Mouse (Mus musculus) intestine, embryonic 14.5 days (tissue): ENCODE data around the gene Dip2b. TPM values are rescaled to one million over a fixed set of nuclear protein-coding genes. Genes with fewer than 3 reads are reported as not detected.
A peak's percentile ranks its signal among the peaks of the same experiment; 100 is the strongest.

Experiments used
- ATAC-seq: fragments of 200-750 bp; cut with Nextera tagmentation; replicated peaks from 2 replicates; pipeline ENCODE4 v1.8.0; 2017; ENCODE audit warnings: low read depth, moderate number of reproducible peaks, moderate TSS enrichment, moderate library complexity; ENCODE audit not compliant: low FRiP score, low TSS enrichment
- DNase-seq: peaks from one replicate; pipeline ENCODE4 v3.0.0-alpha.2; 2018; ENCODE audit warnings: low spot score
- H3K27ac ChIP-seq: fragments of 300-500 bp; sonication (generic); 2 replicates; pipeline ENCODE4 v1.5.1; 2014; ENCODE audit warnings: low read depth, mild to moderate bottlenecking, control low read depth
- H3K27me3 ChIP-seq: fragments of 300-500 bp; sonication (generic); replicated peaks from 2 replicates; pipeline ENCODE4 v1.6.1; 2014; ENCODE audit warnings: low read length, control low read depth; ENCODE audit not compliant: control insufficient read depth, insufficient read depth
- H3K36me3 ChIP-seq: fragments of 300-500 bp; sonication (generic); 2 replicates; pipeline ENCODE4 v1.6.1; 2014; ENCODE audit warnings: low read length, control low read depth; ENCODE audit not compliant: control insufficient read depth, insufficient read depth
- H3K4me1 ChIP-seq: fragments of 300-500 bp; sonication (generic); replicated peaks from 2 replicates; pipeline ENCODE4 v1.6.1; 2014; ENCODE audit warnings: low read length, control low read depth, mixed read lengths; ENCODE audit not compliant: control insufficient read depth, insufficient read depth
- H3K4me2 ChIP-seq: fragments of 300-500 bp; sonication (generic); 2 replicates; pipeline ENCODE4 v1.6.1; 2014; ENCODE audit warnings: low read length
- H3K4me3 ChIP-seq: fragments of 300-500 bp; sonication (generic); 2 replicates; pipeline ENCODE4 v1.5.1; 2014; ENCODE audit warnings: low read depth, low read length, control low read depth, mixed read lengths
- H3K9ac ChIP-seq: fragments of 300-500 bp; sonication (generic); 2 replicates; pipeline ENCODE4 v1.6.1; 2014; ENCODE audit warnings: mild to moderate bottlenecking, low read length
- H3K9me3 ChIP-seq: fragments of 300-500 bp; sonication (generic); 2 replicates; pipeline ENCODE4 v1.6.1; 2016; ENCODE audit warnings: low read length, control low read depth; ENCODE audit not compliant: control insufficient read depth
- WGBS: fragments of 180-500 bp; shearing (Covaris S2); extraction: QIAGEN DNeasy Blood & Tissue Kit; methylation state at CpG from one replicate; pipeline ENCODE4 v1.1.7; 2014; 5-methylcytosine and 5-hydroxymethylcytosine counted together
- polyA plus RNA-seq: library from polyadenylated mRNA; unstranded; fragments of >200 nt; fragmentation: Nextera tagmentation; extraction: Ambion mirVana; gene quantifications from 2 replicates; pipeline ENCODE4 v1.2.1, GENCODE M21; 2014

Gene Dip2b
- polyA plus RNA-seq = 15.2 and 15.5 TPM in 2 replicates

DNA sequence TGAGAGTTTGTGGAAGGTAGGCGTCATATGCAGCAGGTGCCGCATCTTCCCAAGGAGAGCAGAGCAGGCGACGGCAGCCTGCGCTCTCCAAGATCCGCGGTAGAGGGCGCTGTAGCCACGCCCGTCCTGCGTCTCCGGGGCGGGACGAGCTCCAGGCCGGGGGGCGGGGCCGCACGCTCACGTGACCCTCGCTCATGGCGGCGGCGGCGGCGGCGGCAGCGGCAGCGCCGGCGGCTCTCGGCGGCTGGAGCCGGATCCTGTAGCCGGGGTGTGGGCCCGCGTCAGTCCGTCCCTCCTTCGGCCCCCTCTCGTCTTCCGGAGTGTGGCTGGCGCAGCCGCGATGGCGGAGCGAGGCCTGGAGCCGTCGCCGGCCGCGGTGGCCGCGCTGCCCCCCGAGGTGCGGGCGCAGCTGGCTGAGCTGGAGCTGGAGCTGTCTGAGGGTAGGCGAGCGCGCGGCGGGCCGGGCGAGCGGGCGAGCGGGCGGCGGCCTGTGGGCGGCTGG is at the start of gene Dip2b:
Gene Dip2b (plus strand): TSS at position 195 of the 502 bp plus-strand sequence.
- Histone ChIP-seq H3K4me3 (peak within 1 kb of the TSS; percentile 61), H3K36me3 (no peaks in the 10 kb centered on the region), H3K27ac (peak within 1 kb of the TSS; percentile 95), H3K4me1 (peaks cover 23% of the 10 kb centered on the region), H3K4me2 (peak within 1 kb of the TSS; percentile 91), H3K27me3 (no peaks in the 10 kb centered on the region), H3K9me3 (no peaks in the 10 kb centered on the region), H3K9ac (peak within 1 kb of the TSS; percentile 96)
- DNase-seq = peak; percentile 98
- 0% methylated on average over 33 of the region's 68 CpGs for WGBS
- ATAC-seq = peak; percentile 89

DNA sequence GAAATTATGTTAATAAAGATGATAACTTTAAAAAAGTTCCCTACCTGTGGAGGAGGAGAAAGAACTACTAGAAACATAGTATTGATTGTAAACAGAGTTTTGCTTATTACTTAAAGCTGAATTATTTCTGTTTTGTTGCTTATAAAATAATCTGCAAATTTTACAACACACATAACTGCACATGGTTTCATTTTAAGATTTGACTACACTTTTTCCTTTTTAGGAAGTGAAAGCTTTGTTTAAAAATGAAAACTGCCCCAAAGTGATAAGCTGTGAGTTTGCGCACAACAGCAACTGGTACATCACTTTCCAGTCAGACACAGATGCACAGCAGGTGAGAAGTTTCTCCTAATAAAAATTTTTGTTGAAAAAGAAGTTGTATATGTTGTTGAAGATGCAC is 45.4 kb upstream of the Dip2b start:
- H3K9ac ChIP-seq = no peak overlapping the region
- no peaks in the 10 kb centered on the region for H3K4me1 ChIP-seq
- ATAC-seq (no peak), DNase-seq (no peak)
- H3K27ac ChIP-seq = no peak overlapping the region
- H3K27me3 ChIP-seq = no peaks in the 10 kb centered on the region
- peaks cover 79% of the 10 kb centered on the region for H3K36me3 ChIP-seq
- H3K4me3 ChIP-seq = no peak overlapping the region
- no peaks in the 10 kb centered on the region for H3K9me3 ChIP-seq
- whole genome bisulfite sequencing = 96% methylated on average over 1 of the region's 1 CpGs
- no peak overlapping the region for H3K4me2 ChIP-seq

DNA sequence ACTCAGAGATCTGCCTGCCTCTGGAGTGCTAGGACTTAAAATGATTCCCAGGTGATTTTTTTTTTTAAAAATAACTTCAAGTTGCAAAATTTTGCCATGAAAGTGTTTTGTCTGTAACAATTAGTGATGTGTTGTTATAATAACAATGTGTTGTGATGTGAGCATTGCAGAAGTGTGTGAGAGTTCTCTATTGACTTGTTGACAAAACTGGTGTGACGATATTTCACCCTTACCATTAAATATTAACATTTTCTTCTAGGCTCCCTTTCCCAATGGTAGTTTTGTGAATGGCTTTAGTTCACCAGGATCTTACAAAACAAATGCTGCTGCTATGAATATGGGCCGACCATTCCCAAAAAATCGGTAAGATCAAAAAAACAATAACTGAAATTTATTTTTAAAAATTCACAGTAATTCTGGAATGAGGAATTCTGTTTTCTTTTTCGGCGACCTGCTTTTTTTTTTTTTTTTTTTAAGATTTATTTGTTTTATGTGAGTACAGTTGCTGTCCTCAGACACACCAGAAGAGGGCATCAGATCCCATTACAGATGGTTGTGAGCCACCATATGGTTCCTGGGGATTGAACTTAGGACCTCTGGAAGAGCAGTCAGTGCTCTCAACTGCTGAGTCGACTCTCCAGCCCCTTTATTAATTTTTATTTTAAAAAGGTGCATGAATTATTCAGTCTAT is 41.2 kb upstream of the Dip2b start:
- Histone ChIP-seq H3K9ac (no peak overlapping the region), H3K36me3 (peaks cover 84% of the 10 kb centered on the region), H3K4me1 (no peaks in the 10 kb centered on the region), H3K4me2 (no peak overlapping the region), H3K4me3 (no peak overlapping the region), H3K27me3 (no peaks in the 10 kb centered on the region), H3K9me3 (no peaks in the 10 kb centered on the region), H3K27ac (no peak overlapping the region)
- DNase-seq = no peak
- no peak for ATAC-seq
- WGBS = 94% methylated on average over 6 of the region's 6 CpGs

DNA sequence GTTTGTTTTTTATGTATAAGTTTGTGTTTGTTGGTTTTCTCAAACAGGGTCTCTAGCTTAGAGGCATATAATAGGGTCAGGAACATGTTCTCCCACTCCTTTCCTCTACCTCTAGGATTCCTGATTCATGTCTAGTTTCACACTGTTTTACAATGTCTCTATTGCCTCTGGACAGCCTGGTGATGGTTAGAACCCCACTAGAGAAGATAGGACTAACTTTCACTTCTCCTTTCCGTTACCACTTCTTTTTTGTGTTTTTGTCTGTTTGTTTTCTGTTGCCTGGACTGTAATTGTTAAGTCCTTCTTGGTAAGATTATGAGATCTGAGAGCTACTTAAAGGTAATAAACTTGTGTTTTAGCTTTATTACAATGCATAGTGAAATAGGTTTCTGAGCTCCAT is 39.1 kb upstream of the Dip2b start:
- no peak overlapping the region for H3K9ac ChIP-seq
- H3K27ac ChIP-seq = no peak overlapping the region
- 90% methylated on average over 1 of the region's 1 CpGs for WGBS
- H3K4me3 ChIP-seq = no peak overlapping the region
- H3K27me3 ChIP-seq = no peaks in the 10 kb centered on the region
- H3K4me1 ChIP-seq = no peaks in the 10 kb centered on the region
- peaks cover 92% of the 10 kb centered on the region for H3K36me3 ChIP-seq
- no peak overlapping the region for H3K4me2 ChIP-seq
- DNase-seq (no peak), ATAC-seq (no peak)
- no peaks in the 10 kb centered on the region for H3K9me3 ChIP-seq

DNA sequence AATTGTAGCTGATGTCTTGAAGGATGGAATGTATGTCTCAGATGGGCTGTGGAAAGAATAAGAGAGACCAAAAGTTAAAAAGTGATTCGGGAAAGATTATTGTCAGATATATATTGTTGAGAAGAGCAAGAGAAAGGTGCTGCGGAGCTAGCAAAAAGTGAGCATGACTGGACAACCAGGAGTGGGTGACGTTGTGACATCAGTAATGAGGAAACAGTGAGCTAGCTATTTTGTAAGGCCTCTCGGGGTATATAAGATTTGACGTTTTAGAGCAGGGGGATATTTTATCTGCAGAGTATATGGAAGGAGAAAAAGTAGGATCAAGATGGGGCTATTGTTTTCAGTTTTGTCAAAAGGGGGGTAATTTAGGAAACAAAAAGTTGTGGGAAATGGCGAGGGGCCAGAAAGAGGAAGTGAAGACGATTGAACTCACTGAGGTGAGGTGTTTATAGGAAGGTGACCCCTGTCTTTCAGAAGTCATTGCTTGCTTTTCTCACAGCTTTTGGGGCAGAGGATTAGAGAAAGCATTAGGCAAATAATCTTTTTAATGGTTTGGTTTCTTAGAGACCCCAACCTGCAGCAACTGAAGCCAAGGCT is 33.7 kb upstream of the Dip2b start:
- no peak overlapping the region for H3K4me3 ChIP-seq
- H3K36me3 ChIP-seq = peaks cover 89% of the 10 kb centered on the region
- 87% methylated on average over 7 of the region's 7 CpGs for WGBS

DNA sequence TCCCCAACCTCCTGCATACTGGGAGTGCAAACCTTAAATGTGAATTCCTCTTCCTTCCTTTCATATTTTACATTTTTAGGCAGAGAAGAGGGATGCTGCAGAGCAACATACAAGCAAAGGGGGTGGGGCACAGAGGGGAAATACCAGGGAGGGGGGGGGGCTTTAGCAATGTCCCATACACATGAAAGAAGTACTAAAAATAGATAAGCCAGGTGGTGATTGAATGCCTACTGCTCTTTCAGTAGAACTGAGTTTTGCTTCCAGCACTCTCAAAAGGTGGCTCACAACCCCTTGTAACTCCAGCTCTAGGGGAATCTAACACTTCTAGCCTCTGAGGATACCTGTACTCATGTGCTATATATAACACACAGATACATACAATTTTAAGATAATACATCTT is 32.3 kb upstream of the Dip2b start:
- Histone ChIP-seq H3K4me1 (no peaks in the 10 kb centered on the region), H3K4me2 (no peak overlapping the region), H3K4me3 (no peak overlapping the region), H3K9me3 (no peaks in the 10 kb centered on the region), H3K27ac (no peak overlapping the region), H3K36me3 (peaks cover 88% of the 10 kb centered on the region), H3K27me3 (no peaks in the 10 kb centered on the region), H3K9ac (no peak overlapping the region)
- no peak for DNase-seq
- ATAC-seq = no peak

More for the DNA sequence above, 33.7 kb upstream of the Dip2b start:
- DNase-seq = no peak
- ATAC-seq = no peak
- Histone ChIP-seq H3K9ac (no peak overlapping the region), H3K4me2 (no peak overlapping the region), H3K4me1 (no peaks in the 10 kb centered on the region), H3K27ac (no peak overlapping the region), H3K27me3 (no peaks in the 10 kb centered on the region), H3K9me3 (no peaks in the 10 kb centered on the region)

DNA sequence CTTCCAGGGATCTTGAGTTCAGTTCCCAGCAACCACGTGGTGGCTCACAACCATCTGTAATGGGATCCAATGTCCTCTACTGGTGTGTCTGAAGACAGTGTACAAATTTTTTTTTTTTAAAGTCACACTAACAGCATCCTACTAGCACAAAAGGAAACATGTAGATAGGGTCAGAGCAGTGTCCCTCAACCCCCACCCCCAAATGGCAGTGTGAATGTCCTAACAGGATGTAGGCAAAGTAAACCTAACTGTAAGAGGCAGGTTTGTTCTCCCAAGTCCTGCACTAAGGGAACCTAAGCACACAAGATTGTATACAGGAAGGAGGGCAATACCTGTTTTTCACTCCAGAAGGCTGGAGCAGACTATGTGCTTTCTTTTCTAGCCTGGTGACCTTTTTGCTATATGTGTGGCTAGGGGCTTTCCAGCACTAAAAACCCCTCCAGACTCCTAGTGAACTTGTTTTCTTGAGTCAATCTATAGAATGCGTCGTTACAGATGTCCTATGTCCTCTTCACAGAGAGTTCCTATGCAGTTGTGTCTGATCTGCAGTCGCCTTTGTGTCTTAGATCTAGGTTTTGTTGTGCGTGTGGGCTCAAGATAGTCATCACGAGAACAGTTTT is 20.1 kb upstream of the Dip2b start:
- Histone ChIP-seq H3K9ac (no peak overlapping the region), H3K27ac (no peak overlapping the region), H3K4me3 (no peak overlapping the region), H3K36me3 (peaks cover 14% of the 10 kb centered on the region), H3K4me1 (no peaks in the 10 kb centered on the region), H3K27me3 (no peaks in the 10 kb centered on the region), H3K4me2 (no peak overlapping the region), H3K9me3 (peaks cover 3% of the 10 kb centered on the region; the same call in 1 of the 2 replicates)
- WGBS = 84% methylated on average over 6 of the region's 6 CpGs
- ATAC-seq = no peak
- DNase-seq = no peak

DNA sequence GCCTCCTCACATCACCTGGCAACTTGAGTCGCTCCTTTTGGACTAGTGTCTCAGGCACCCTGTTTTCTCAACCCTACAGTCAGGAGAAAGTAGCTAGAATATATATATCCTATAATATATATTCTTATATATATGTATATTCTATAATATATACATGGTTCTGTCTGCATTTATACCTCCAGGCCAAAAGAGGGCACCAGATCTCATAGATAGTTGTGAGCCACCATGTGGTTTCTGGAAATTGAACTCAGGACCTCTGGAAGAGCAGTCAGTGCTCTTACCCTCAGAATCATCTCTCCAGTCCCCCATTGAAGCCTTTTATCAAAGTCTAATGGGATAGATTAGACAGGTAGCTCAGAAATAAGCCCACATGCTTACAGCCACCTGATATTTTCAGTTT is 17.3 kb upstream of the Dip2b start:
- DNase-seq (no peak), ATAC-seq (no peak)
- H3K27me3 ChIP-seq = no peaks in the 10 kb centered on the region
- H3K4me2 ChIP-seq = no peak overlapping the region
- H3K4me3 ChIP-seq = no peak overlapping the region
- no peaks in the 10 kb centered on the region for H3K4me1 ChIP-seq
- H3K9ac ChIP-seq = no peak overlapping the region
- WGBS = 93% methylated on average over 1 of the region's 1 CpGs
- peaks cover 5% of the 10 kb centered on the region; the same call in 1 of the 2 replicates for H3K36me3 ChIP-seq
- peaks cover 3% of the 10 kb centered on the region; the same call in 1 of the 2 replicates for H3K9me3 ChIP-seq
- no peak overlapping the region for H3K27ac ChIP-seq
